Mouse (Mus musculus) embryonic fibroblast, embryonic 13.5 days (primary cell): ENCODE data around the gene Vps13d.

Experiments used
- CTCF ChIP-seq: IDR thresholded peaks from 2 replicates; pipeline ENCODE4 v1.5.1; 2011; ENCODE audit warnings: mild to moderate bottlenecking, control low read depth, low read length, moderate library complexity, borderline replicate concordance; ENCODE audit not compliant: insufficient read depth
- POLR2A ChIP-seq: IDR thresholded peaks from 2 replicates; pipeline ENCODE4 v1.6.1; 2011; ENCODE audit warnings: low read depth, mild to moderate bottlenecking, control low read depth, low read length, moderate library complexity

DNA sequence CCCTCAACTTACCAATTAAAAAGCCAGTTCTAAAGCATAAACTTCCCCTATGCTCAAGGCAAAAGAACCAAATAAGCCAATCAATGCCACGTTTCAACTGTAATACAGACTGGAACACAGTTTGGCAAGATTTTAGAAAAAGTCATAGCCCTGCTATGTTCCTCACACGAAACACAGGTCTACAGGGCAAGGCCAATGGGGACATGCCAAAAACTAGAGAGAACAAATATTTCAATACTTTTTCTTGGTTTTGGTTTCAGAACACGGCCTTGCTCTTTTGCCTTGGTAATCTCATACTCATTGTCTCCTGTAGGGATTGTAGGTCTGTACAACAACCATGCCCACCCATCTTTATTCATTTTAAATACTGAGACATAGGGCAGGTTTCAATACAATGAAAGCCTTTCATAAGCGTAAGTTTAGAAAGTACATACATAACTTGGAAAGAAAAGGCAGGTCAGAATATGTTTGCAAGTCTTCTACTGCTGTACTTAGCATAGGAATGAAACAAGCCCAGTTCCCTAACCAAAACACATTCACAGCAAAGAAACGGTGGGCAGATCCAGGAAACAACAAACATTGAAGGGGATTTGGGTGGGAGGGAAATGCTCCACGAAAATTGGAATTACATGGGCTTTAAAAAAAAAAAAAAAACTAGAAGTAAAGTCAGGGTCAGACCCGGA lies 128.3 kb downstream of the Vps13d start:
- no peak for TF ChIP-seq CTCF
- no peak for TF ChIP-seq POLR2A
